Mouse (Mus musculus) heart, embryonic 11.5 days (tissue): ENCODE results near the gene Dhx37. TPM values are rescaled to one million over a fixed set of nuclear protein-coding genes. Genes with fewer than 3 reads are reported as not detected.

Experiments used
- ATAC-seq: fragments of 200-750 bp; cut with Nextera tagmentation; replicated peaks from 2 replicates; pipeline ENCODE4 v1.8.0; 2017; ENCODE audit warnings: moderate library complexity; ENCODE audit not compliant: insufficient number of reproducible peaks, low FRiP score, low TSS enrichment
- H3K27ac ChIP-seq: fragments of 300-500 bp; sonication (generic); 2 replicates; pipeline ENCODE4 v1.5.1; 2014; ENCODE audit warnings: mild to moderate bottlenecking, low read depth, low read length
- H3K27me3 ChIP-seq: fragments of 300-500 bp; sonication (generic); 2 replicates; pipeline ENCODE4 v1.6.1; 2014; ENCODE audit warnings: mild to moderate bottlenecking, low read length, mixed read lengths; ENCODE audit not compliant: control insufficient read depth, insufficient read depth
- H3K36me3 ChIP-seq: fragments of 300-500 bp; sonication (generic); 2 replicates; pipeline ENCODE4 v1.6.1; 2014; ENCODE audit warnings: mild to moderate bottlenecking, low read length, moderate library complexity, mixed read lengths; ENCODE audit not compliant: control insufficient read depth, insufficient read depth
- H3K4me1 ChIP-seq: fragments of 300-500 bp; sonication (generic); 2 replicates; pipeline ENCODE4 v1.6.1; 2014; ENCODE audit warnings: low read length; ENCODE audit not compliant: control insufficient read depth, insufficient read depth
- H3K4me2 ChIP-seq: fragments of 300-500 bp; sonication (generic); 2 replicates; pipeline ENCODE4 v1.6.1; 2014; ENCODE audit warnings: mild to moderate bottlenecking, moderate library complexity
- H3K4me3 ChIP-seq: fragments of 300-500 bp; sonication (generic); 2 replicates; pipeline ENCODE4 v1.5.1; 2014; ENCODE audit warnings: low read depth, low read length
- H3K9ac ChIP-seq: fragments of 300-500 bp; sonication (generic); 2 replicates; pipeline ENCODE4 v1.6.1; 2014; ENCODE audit warnings: mild to moderate bottlenecking, low read depth, low read length, moderate library complexity
- H3K9me3 ChIP-seq: fragments of 300-500 bp; sonication (generic); replicated peaks from 2 replicates; pipeline ENCODE4 v1.6.1; 2016; ENCODE audit warnings: low read length; ENCODE audit not compliant: control insufficient read depth
- WGBS: fragments of 180-500 bp; shearing (Covaris S2); extraction: QIAGEN DNeasy Blood & Tissue Kit; methylation state at CpG from one replicate; pipeline ENCODE4 v1.1.7; 2014; ENCODE audit not compliant: insufficient replicate concordance; 5-methylcytosine and 5-hydroxymethylcytosine counted together
- polyA plus RNA-seq: library from polyadenylated mRNA; unstranded; fragments of >200 nt; fragmentation: Nextera tagmentation; extraction: Ambion mirVana; gene quantifications from 2 replicates; pipeline ENCODE4 v1.2.1, GENCODE M21; 2014

Dhx37 gene
- polyA plus RNA-seq, 1 experiment from 2014 or later: 10.6 TPM

DNA sequence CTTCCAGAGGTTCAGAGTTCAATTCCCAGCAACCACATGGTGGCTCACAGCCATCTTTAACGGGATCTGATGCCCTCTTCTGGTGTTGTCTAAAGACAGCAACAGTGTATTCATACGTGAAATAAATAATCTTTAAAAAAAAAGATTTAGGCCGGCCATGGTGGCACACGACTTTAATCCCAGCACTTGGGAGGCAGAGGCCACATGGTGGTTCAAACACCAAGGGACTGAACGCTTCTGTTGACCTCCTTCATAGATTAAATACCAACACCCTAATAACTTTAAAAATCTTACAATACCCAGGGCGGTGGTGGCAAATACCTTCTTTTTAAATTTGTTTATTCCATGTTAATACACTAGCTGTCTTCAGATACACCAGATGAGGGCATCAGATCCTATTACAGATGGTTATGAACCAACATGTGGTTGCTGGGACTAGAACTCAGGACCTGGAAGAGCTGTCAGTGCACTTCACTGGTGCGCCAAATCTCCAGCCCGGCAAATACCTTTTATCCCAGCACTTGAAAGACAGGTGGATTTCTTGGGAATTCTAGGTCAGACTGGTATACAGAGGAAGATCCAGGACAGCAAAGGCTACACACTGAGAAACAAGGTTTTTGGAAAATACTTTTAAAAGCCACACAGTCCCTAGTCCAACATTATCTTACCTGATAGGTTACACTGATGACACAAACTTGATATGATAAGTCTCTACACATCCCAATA, 48.5 kb downstream of the Dhx37 start:
- Histone ChIP-seq H3K4me2 (peak overlapping the region; percentile 22; the same call in 1 of the 2 replicates), H3K4me1 (0 out of 2 replicates have a peak, but pooled peaks cover 4% of the 10 kb centered on the region), H3K4me3 (no peak overlapping the region), H3K27ac (no peak overlapping the region), H3K36me3 (peaks cover 15% of the 10 kb centered on the region), H3K9me3 (no peaks in the 10 kb centered on the region), H3K27me3 (no peaks in the 10 kb centered on the region), H3K9ac (no peak overlapping the region)
- no peak for ATAC-seq
- WGBS: 75% methylated on average over 8 of the region's 8 CpGs

DNA sequence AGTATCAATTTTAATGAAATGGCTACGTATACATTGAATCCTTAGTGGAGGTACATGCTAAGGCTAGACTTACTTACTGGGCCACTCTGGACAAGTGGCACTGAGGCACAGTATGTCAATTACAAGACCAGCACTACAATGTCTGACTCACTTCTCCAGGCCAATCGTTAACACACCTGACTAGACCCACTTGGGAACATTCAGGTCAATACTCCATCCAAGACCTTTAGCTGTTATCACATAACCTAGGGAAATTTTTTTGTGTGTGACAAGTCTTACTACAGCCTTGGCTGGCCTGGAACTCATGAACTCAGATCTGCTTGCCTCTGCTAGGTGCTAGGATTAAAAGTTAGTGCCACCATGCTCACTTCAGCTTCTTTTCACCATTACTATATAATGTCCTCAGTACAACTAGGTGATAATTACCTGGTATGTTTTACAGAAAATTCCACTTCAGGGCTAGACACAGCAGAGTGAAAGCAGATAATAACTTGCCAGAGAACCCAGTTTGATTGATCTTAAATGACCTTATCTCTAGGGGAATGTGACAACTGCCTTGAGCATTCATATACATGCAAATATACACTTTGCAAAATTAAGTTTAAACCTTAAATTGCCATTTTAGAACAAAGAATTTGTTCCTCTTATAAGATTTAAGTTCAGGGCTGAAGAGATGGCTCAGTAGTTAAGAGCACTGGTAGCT, 49.3 kb downstream of the Dhx37 start:
- H3K4me3 ChIP-seq: no peak overlapping the region
- H3K27me3 ChIP-seq: no peaks in the 10 kb centered on the region
- no peak overlapping the region for H3K4me2 ChIP-seq
- H3K9ac ChIP-seq: no peak overlapping the region
- peaks cover 15% of the 10 kb centered on the region for H3K36me3 ChIP-seq
- H3K27ac ChIP-seq: no peak overlapping the region
- no peaks in the 10 kb centered on the region for H3K9me3 ChIP-seq
- H3K4me1 ChIP-seq: 0 out of 2 replicates have a peak, but pooled peaks cover 4% of the 10 kb centered on the region
- ATAC-seq: no peak
- WGBS: 84% methylated on average over 2 of the region's 2 CpGs

DNA sequence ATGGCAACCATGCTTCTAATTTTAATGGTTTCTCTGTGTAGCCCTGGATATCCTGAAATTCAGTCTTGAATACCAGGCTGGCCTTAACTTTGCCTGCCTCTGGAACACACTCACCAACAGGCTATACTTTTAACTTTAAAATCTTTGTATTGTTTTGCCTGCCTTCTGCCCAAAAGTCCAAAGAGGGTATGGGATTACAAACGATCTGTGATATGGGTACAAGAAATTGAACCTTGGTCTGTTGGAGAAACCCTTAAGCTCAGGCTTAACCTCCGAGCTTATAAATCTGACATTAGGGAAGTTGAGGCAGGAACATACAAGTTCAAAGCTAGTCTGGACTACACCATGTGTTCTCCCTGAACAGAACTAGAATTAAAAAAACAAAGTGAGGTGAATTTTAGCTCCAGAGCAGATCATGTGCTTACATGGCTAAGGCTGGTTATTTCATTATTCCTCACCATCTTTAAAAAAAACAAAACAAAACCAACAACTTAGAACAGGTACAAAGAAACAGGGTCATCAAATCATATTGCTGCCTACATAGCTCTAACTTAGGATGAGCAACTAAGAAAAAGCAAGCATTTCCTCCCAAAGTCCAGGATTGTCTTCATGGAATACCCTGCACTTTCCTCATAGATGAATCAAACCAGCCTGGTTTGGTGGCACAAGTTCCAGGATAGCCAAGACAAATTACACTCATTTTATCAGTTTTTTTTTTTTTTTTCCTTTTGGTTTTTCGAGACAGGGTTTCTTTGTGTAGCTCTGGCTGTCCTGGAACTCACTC, 50.1 kb downstream of the Dhx37 start:
- ATAC-seq: no peak
- WGBS: 73% methylated on average over 3 of the region's 3 CpGs
- H3K4me1 ChIP-seq: 0 out of 2 replicates have a peak, but pooled peaks cover 4% of the 10 kb centered on the region
- no peak overlapping the region for H3K27ac ChIP-seq
- peaks cover 15% of the 10 kb centered on the region for H3K36me3 ChIP-seq
- no peaks in the 10 kb centered on the region for H3K27me3 ChIP-seq
- no peaks in the 10 kb centered on the region for H3K9me3 ChIP-seq
- no peak overlapping the region for H3K4me2 ChIP-seq
- no peak overlapping the region for H3K4me3 ChIP-seq
- no peak overlapping the region for H3K9ac ChIP-seq

DNA sequence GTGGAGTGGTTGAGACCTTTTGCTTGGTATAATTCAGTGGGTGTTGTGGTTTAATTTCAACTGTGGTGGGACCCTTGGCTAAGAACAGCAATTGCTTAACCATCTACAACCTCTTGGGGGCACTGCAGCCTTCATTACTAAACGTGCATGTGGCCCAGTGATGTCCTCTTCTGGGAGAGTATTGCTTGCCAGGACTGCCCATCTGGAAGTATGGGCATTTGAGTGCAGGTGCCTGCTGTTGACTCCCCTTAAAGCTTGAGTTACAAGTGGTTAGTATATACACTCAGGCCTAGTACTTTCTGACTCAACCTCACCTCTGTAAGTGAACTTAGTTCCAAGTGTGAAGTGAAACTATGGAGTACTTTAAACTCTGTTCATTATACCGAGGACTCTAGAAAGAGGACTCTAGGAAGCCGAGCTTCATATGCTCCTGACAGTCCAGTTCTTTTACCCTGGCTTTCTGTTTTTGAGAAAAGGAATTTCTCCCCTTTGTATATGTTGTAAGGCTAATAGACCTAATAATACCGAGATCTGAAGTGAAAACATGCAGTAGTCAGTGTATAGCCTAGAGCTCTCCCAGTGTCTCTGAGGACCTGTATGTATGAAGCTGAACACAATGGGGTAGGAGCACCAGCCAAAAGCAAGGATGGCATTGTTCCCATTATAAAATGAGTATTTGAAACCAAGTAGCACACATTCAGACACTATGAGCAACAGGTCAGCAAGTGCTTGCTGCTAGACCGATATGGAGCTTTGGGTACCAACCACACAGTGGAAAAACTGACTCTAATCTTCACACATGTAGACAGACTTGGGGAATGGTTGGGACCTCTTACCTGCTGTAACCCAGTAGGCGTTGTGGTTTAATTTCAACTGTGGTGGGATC, 51.0 kb downstream of the Dhx37 start:
- peaks cover 15% of the 10 kb centered on the region for H3K36me3 ChIP-seq
- no peak overlapping the region for H3K4me3 ChIP-seq
- no peaks in the 10 kb centered on the region for H3K27me3 ChIP-seq
- no peak overlapping the region for H3K27ac ChIP-seq
- WGBS: 48% methylated on average over 6 of the region's 6 CpGs
- H3K4me1 ChIP-seq: no peaks in the 10 kb centered on the region
- no peak overlapping the region for H3K9ac ChIP-seq
- no peak overlapping the region for H3K4me2 ChIP-seq
- ATAC-seq: peak; percentile 68
- no peaks in the 10 kb centered on the region for H3K9me3 ChIP-seq

DNA sequence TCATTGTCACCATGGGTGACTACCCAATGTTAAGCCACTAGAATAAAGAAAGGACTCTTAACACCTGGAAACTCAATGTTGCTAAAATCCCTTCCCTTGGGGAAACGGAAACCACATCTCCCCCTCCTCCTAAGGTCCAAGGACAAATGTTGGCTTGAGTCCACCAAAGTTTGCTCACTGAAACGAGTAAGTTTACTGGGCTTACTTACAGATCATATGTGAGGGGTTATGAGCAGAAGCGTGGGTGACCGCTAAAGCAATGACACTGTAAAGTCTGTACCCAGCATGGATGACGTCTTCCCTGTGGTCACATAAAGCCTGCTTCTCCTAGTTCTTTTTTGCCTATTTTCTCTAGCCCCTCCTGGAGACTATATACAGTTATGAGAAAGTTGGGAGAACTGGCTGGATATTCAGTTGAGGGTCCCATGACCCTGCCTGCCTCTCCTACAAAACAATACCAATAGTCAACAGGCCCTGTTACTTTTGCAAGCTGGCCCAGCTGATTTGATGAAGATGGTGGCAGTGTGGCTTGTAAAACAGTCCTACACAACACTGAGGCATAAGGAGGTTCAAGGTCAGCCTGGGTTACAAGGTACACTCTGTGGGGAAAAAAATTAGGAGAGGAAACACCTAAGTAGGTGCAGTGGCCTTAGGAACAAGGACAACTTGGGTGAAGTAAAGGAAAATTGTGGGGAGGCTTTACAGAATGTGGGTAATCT, 51.8 kb downstream of the Dhx37 start:
- Histone ChIP-seq H3K9ac (no peak overlapping the region), H3K9me3 (no peaks in the 10 kb centered on the region), H3K36me3 (peaks cover 15% of the 10 kb centered on the region), H3K4me2 (no peak overlapping the region), H3K4me1 (no peaks in the 10 kb centered on the region), H3K27me3 (no peaks in the 10 kb centered on the region), H3K4me3 (no peak overlapping the region), H3K27ac (no peak overlapping the region)
- WGBS: 80% methylated on average over 5 of the region's 5 CpGs
- ATAC-seq: no peak

DNA sequence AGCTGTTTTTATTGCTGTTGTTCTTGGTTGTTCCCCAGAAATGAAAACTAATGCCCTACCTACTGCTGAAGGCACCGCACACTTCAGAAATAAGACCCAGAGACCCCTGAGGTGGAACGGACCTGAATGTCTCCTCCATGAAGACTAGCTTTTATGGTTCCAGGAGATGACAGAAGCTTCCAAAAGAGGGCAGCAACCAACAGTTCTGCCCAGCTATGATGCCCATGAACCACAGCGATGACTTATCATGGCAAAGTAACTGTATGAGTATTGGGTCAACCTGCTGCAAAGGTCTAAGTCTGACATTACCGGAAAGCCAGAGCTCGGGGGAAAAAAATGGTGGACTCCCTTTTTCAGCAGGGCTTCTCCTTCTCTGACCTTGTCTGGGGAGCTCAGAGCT, 55.0 kb downstream of the Dhx37 start:
- 82% methylated on average over 5 of the region's 5 CpGs for WGBS
- no peak overlapping the region for H3K9ac ChIP-seq
- no peaks in the 10 kb centered on the region for H3K9me3 ChIP-seq
- H3K36me3 ChIP-seq: no peaks in the 10 kb centered on the region
- no peak overlapping the region for H3K4me2 ChIP-seq
- no peak for ATAC-seq
- H3K27me3 ChIP-seq: no peaks in the 10 kb centered on the region
- H3K4me1 ChIP-seq: no peaks in the 10 kb centered on the region
- no peak overlapping the region for H3K4me3 ChIP-seq
- H3K27ac ChIP-seq: no peak overlapping the region

DNA sequence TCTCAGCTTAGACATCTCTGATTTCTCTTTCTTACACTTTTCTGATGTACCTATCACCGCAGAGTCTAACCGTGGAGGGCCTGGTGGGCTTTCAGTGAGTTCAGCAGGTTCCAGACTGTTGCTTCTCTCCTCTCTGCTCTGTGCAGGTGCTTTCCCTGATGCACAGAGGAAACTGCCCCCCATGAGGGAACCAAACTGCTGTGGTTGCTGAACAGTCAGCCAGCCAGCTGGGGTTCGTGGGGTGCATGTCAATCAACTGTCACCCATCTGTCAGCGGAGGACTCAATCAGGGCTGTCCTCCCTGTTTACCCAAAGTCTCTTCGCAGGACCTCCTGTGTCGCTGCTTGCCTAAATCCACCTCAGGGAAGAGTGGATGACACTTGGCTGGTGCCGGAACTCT, 56.7 kb downstream of the Dhx37 start:
- Histone ChIP-seq H3K4me3 (no peak overlapping the region), H3K9ac (no peak overlapping the region), H3K27me3 (no peaks in the 10 kb centered on the region), H3K27ac (no peak overlapping the region), H3K36me3 (no peaks in the 10 kb centered on the region), H3K9me3 (no peaks in the 10 kb centered on the region), H3K4me2 (no peak overlapping the region), H3K4me1 (no peaks in the 10 kb centered on the region)
- WGBS: 67% methylated on average over 7 of the region's 7 CpGs
- ATAC-seq: no peak
